In genomic region chrX:53211756-53212483, GRCm38 (mm10) we compare ENCODE assay signal across 8 mouse cellular contexts. TPM values are rescaled to one million over a fixed set of nuclear protein-coding genes. Genes with fewer than 3 reads are reported as not detected.
DNase-seq lines count a peak whose midpoint lies in the region; ATAC-seq lines count a peak whose summit lies in the region.

No protein-coding gene starts in this region.

- WGBS in intestine, embryonic 15.5 days = 49% methylated on average over 7 of the region's 7 CpGs
- WGBS in lung, embryonic 15.5 days = 24% methylated on average over 7 of the region's 7 CpGs
- WGBS in stomach, embryonic 14.5 days = 29% methylated on average over 7 of the region's 7 CpGs

- no peaks in the 10 kb centered on the region for H3K36me3 ChIP-seq in intestine, embryonic 15.5 days
- H3K36me3 ChIP-seq in lung, embryonic 15.5 days = no peaks in the 10 kb centered on the region
- no peaks in the 10 kb centered on the region for H3K36me3 ChIP-seq in stomach, embryonic 14.5 days (ENCODE audit: control insufficient read depth, insufficient read depth, low read length)

- peaks cover 7% of the 10 kb centered on the region; the same call in 1 of the 2 replicates for H3K4me1 ChIP-seq in intestine, embryonic 15.5 days (replicated peaks)
- peaks cover 52% of the 10 kb centered on the region for H3K4me1 ChIP-seq in lung, embryonic 15.5 days
- peaks cover 6% of the 10 kb centered on the region; the same call in 1 of the 2 replicates for H3K4me1 ChIP-seq in stomach, embryonic 14.5 days (ENCODE audit: control insufficient read depth, insufficient read depth, low read length)

- no peak overlapping the region for H3K9ac ChIP-seq in intestine, embryonic 15.5 days
- no peak overlapping the region for H3K9ac ChIP-seq in lung, embryonic 15.5 days
- no peak overlapping the region for H3K9ac ChIP-seq in stomach, embryonic 14.5 days (replicated peaks; ENCODE audit: low read depth, low read length)

- no peak overlapping the region for H3K4me2 ChIP-seq in intestine, embryonic 15.5 days (replicated peaks)
- no peak overlapping the region for H3K4me2 ChIP-seq in lung, embryonic 15.5 days
- H3K4me2 ChIP-seq in stomach, embryonic 14.5 days (replicated peaks; ENCODE audit: low read depth, low read length) = no peak overlapping the region

- no peaks in the 10 kb centered on the region for H3K27me3 ChIP-seq in intestine, embryonic 15.5 days (replicated peaks)
- no peaks in the 10 kb centered on the region for H3K27me3 ChIP-seq in lung, embryonic 15.5 days
- H3K27me3 ChIP-seq in stomach, embryonic 14.5 days (ENCODE audit: control insufficient read depth, insufficient read depth, low read length) = no peaks in the 10 kb centered on the region

- H3K27ac ChIP-seq in intestine, embryonic 15.5 days = peak overlapping the region; percentile 77
- peak overlapping the region; percentile 88 for H3K27ac ChIP-seq in lung, embryonic 15.5 days
- peak overlapping the region; percentile 85 for H3K27ac ChIP-seq in stomach, embryonic 14.5 days (ENCODE audit: low read length)

- ATAC-seq in intestine, embryonic 15.5 days = peak; percentile 88
- peak; percentile 89 for ATAC-seq in lung, embryonic 15.5 days (ENCODE audit: borderline replicate concordance, extremely low read depth, low FRiP score, low TSS enrichment)
- peak; percentile 88; the same call in 1 of the 2 replicates for ATAC-seq in stomach, embryonic 14.5 days (ENCODE audit: insufficient number of reproducible peaks, insufficient read depth, low FRiP score, low read depth)

- H3K9me3 ChIP-seq in intestine, embryonic 15.5 days = no peaks in the 10 kb centered on the region
- no peaks in the 10 kb centered on the region for H3K9me3 ChIP-seq in lung, embryonic 15.5 days
- H3K9me3 ChIP-seq in stomach, embryonic 14.5 days (ENCODE audit: control insufficient read depth, low read depth, low read length) = no peaks in the 10 kb centered on the region

- no peak overlapping the region for H3K4me3 ChIP-seq in intestine, embryonic 15.5 days (replicated peaks)
- H3K4me3 ChIP-seq in lung, embryonic 15.5 days = no peak overlapping the region
- no peak overlapping the region for H3K4me3 ChIP-seq in stomach, embryonic 14.5 days (ENCODE audit: low read depth, low read length)

- DNase-seq in frontal cortex, adult 2 months (ENCODE audit: extremely low spot score in 1 of 2, low spot score in 1 of 2) = peak; percentile 4 to 27
- no peak for DNase-seq in frontal cortex, postnatal 25 days (ENCODE audit: low spot score in 2 of 2)
- peak; percentile 17 to 32 for DNase-seq in adrenal gland, postnatal 4 days (ENCODE audit: low spot score in 2 of 2)
- peak; percentile 94 for DNase-seq in heart, adult 11 months
- DNase-seq in c-Kit-positive CD71-positive TER-119-positive erythroid progenitor cells, embryonic 14.5 days (ENCODE audit: low spot score) = no peak

RNA-seq across cellular contexts. Expression of gene Plac1, which starts 28.0 kb away (rescaled TPM):
- polyA plus RNA-seq in frontal cortex, adult 2 months (2012; rRNA removed) = 0.40 and 1.7 TPM in 2 replicates
- total RNA-seq in adrenal gland, postnatal 4 days (2021) = under 1 TPM; 0.40 to 0.56 TPM
- 4.0 and 4.6 TPM in 2 replicates for polyA plus RNA-seq in intestine, embryonic 15.5 days (2015; fragmentation: Nextera tagmentation; extraction: Ambion mirVana)
- polyA plus RNA-seq in lung, embryonic 15.5 days (2015; fragmentation: Nextera tagmentation; extraction: Ambion mirVana) = 14.5 and 15.0 TPM in 2 replicates
- 13.7 and 15.3 TPM in 2 replicates for polyA plus RNA-seq in stomach, embryonic 14.5 days (2014; fragmentation: Nextera tagmentation; extraction: Ambion mirVana)

RNA-seq across cellular contexts. Expression of gene Fam122b, which starts 57.7 kb away (rescaled TPM):
- 4.9 and 5.1 TPM in 2 replicates for polyA plus RNA-seq in frontal cortex, adult 2 months (2012; rRNA removed)
- total RNA-seq in adrenal gland, postnatal 4 days (2021) = 10 to 100 TPM; 13.6 to 16.3 TPM
- 7.8 and 9.3 TPM in 2 replicates for polyA plus RNA-seq in intestine, embryonic 15.5 days (2015; fragmentation: Nextera tagmentation; extraction: Ambion mirVana)
- polyA plus RNA-seq in lung, embryonic 15.5 days (2015; fragmentation: Nextera tagmentation; extraction: Ambion mirVana) = 15.1 and 15.6 TPM in 2 replicates
- polyA plus RNA-seq in stomach, embryonic 14.5 days (2014; fragmentation: Nextera tagmentation; extraction: Ambion mirVana) = 12.4 TPM in 2 replicates

Comparison
In these comparisons a context has a peak if more than half of its experiments do, and no peak if none do; other contexts are left out.
1. DNase-seq: peak in frontal cortex, adult 2 months (2 of 2), adrenal gland, postnatal 4 days (2 of 2) and heart, adult 11 months (single experiment); none in frontal cortex, postnatal 25 days (0 of 2) and c-Kit-positive CD71-positive TER-119-positive erythroid progenitor cells, embryonic 14.5 days (single experiment).
2. Peak in every context shown above with its lines, with median percentiles within 50 percentile points of each other: ATAC-seq and H3K27ac ChIP-seq.